Mouse (Mus musculus) stomach, embryonic 14.5 days (tissue): ENCODE data around the gene Yif1a. TPM values are rescaled to one million over a fixed set of nuclear protein-coding genes. Genes with fewer than 3 reads are reported as not detected.

Experiments
- ATAC-seq: fragments of 200-750 bp; cut with Nextera tagmentation; 2 replicates; pipeline ENCODE4 v1.8.0; 2017; ENCODE audit warnings: low read depth, moderate TSS enrichment; ENCODE audit not compliant: insufficient number of reproducible peaks, insufficient read depth, low FRiP score
- H3K27ac ChIP-seq: fragments of 300-500 bp; sonication (generic); 2 replicates; pipeline ENCODE4 v1.5.1; 2014; ENCODE audit warnings: mild to moderate bottlenecking, low read length, moderate library complexity, mixed read lengths
- H3K27me3 ChIP-seq: fragments of 300-500 bp; sonication (generic); 2 replicates; pipeline ENCODE4 v1.6.1; 2014; ENCODE audit warnings: low read length, control low read depth, mixed read lengths; ENCODE audit not compliant: control insufficient read depth, insufficient read depth
- H3K36me3 ChIP-seq: fragments of 300-500 bp; sonication (generic); 2 replicates; pipeline ENCODE4 v1.6.1; 2014; ENCODE audit warnings: mild to moderate bottlenecking, control low read depth, low read length, moderate library complexity, mixed read lengths; ENCODE audit not compliant: control insufficient read depth, insufficient read depth
- H3K4me1 ChIP-seq: fragments of 300-500 bp; sonication (generic); 2 replicates; pipeline ENCODE4 v1.6.1; 2014; ENCODE audit warnings: low read length, control low read depth, mixed read lengths; ENCODE audit not compliant: control insufficient read depth, insufficient read depth
- H3K4me2 ChIP-seq: fragments of 300-500 bp; sonication (generic); replicated peaks from 2 replicates; pipeline ENCODE4 v1.6.1; 2014; ENCODE audit warnings: low read depth, low read length, control low read depth
- H3K4me3 ChIP-seq: fragments of 300-500 bp; sonication (generic); 2 replicates; pipeline ENCODE4 v1.5.1; 2014; ENCODE audit warnings: low read depth, low read length, control low read depth
- H3K9ac ChIP-seq: fragments of 300-500 bp; sonication (generic); replicated peaks from 2 replicates; pipeline ENCODE4 v1.6.1; 2014; ENCODE audit warnings: low read depth, mild to moderate bottlenecking, control low read depth, low read length, moderate library complexity, mixed read lengths
- H3K9me3 ChIP-seq: fragments of 300-500 bp; sonication (generic); 2 replicates; pipeline ENCODE4 v1.6.1; 2016; ENCODE audit warnings: low read depth, low read length, control low read depth; ENCODE audit not compliant: control insufficient read depth
- WGBS: fragments of 180-500 bp; shearing (Covaris S2); extraction: QIAGEN DNeasy Blood & Tissue Kit; methylation state at CpG from one replicate; pipeline ENCODE4 v1.1.7; 2014; 5-methylcytosine and 5-hydroxymethylcytosine counted together
- polyA plus RNA-seq: library from polyadenylated mRNA; unstranded; fragments of >200 nt; fragmentation: Nextera tagmentation; extraction: Ambion mirVana; gene quantifications from 2 replicates; pipeline ENCODE4 v1.2.1, GENCODE M21; 2014

Gene Yif1a
- polyA plus RNA-seq, 1 experiment from 2014 or later: 112 TPM

DNA sequence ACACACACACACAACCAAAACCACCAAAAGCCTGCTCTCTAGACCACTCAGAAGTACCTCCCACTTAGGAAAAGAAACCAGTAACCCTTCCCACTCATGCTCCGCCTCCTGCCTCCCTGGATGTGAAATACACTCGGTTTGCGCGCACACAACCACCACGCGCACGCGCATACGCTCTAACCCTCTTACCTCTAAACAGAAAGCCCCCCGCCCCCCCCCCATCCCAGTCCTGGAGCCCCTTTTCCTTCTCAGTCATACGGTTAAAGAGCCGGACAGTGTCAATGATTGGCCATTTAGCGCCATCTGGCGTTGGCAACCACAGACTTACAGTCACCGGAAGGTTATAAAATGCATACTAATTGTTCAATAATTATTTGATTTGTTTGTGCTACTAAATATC is 15.3 kb upstream of the Yif1a start:
- Histone ChIP-seq H3K27ac (peak overlapping the region; percentile 96; the same call in 1 of the 2 replicates), H3K4me3 (peak overlapping the region; percentile 70), H3K9me3 (no peaks in the 10 kb centered on the region), H3K9ac (no peak overlapping the region), H3K36me3 (no peaks in the 10 kb centered on the region), H3K27me3 (0 out of 2 replicates have a peak, but pooled peaks cover 2% of the 10 kb centered on the region), H3K4me2 (peak overlapping the region; percentile 76), H3K4me1 (peaks cover 21% of the 10 kb centered on the region)
- no peak for ATAC-seq
- under 1% methylated on average over 15 of the region's 15 CpGs for WGBS

GRCm38 (mm10) chr19:5073518-5073917 is 14.8 kb upstream of the Yif1a start:
- WGBS: 28% methylated on average over 5 of the region's 5 CpGs
- Histone ChIP-seq H3K27me3 (0 out of 2 replicates have a peak, but pooled peaks cover 1% of the 10 kb centered on the region), H3K4me1 (peaks cover 21% of the 10 kb centered on the region), H3K27ac (no peak overlapping the region), H3K9ac (no peak overlapping the region), H3K4me3 (no peak overlapping the region), H3K36me3 (no peaks in the 10 kb centered on the region), H3K4me2 (peak overlapping the region; percentile 76; the same call in 1 of the 2 replicates), H3K9me3 (no peaks in the 10 kb centered on the region)
- no peak for ATAC-seq

- Histone ChIP-seq H3K4me2 (no peak overlapping the region), H3K36me3 (no peaks in the 10 kb centered on the region), H3K9ac (no peak overlapping the region), H3K4me3 (no peak overlapping the region), H3K9me3 (no peaks in the 10 kb centered on the region), H3K27ac (no peak overlapping the region), H3K27me3 (peaks cover 24% of the 10 kb centered on the region), H3K4me1 (no peaks in the 10 kb centered on the region)
- ATAC-seq: no peak
- 91% methylated on average over 1 of the region's 1 CpGs for WGBS
Measured at GRCm38 (mm10) chr19:5079279-5079678, 9.1 kb upstream of the Yif1a start.

GRCm38 (mm10) chr19:5082005-5082404 is 6.3 kb upstream of the Yif1a start:
- H3K27ac ChIP-seq: no peak overlapping the region
- no peaks in the 10 kb centered on the region for H3K36me3 ChIP-seq
- H3K9me3 ChIP-seq: no peaks in the 10 kb centered on the region
- no peak for ATAC-seq
- H3K27me3 ChIP-seq: peaks cover 41% of the 10 kb centered on the region
- H3K4me1 ChIP-seq: peaks cover 8% of the 10 kb centered on the region; the same call in 1 of the 2 replicates
- H3K9ac ChIP-seq: no peak overlapping the region
- H3K4me2 ChIP-seq: no peak overlapping the region
- 70% methylated on average over 16 of the region's 18 CpGs for WGBS
- H3K4me3 ChIP-seq: no peak overlapping the region

- ATAC-seq: no peak
- peaks cover 41% of the 10 kb centered on the region for H3K27me3 ChIP-seq
- peaks cover 12% of the 10 kb centered on the region for H3K4me1 ChIP-seq
- no peak overlapping the region for H3K9ac ChIP-seq
- no peak overlapping the region for H3K27ac ChIP-seq
- H3K36me3 ChIP-seq: no peaks in the 10 kb centered on the region
- H3K9me3 ChIP-seq: no peaks in the 10 kb centered on the region
- no peak overlapping the region for H3K4me2 ChIP-seq
- WGBS: 61% methylated on average over 23 of the region's 24 CpGs
- H3K4me3 ChIP-seq: no peak overlapping the region
Measured at GRCm38 (mm10) chr19:5082596-5082995, 5.7 kb upstream of the Yif1a start.

DNA sequence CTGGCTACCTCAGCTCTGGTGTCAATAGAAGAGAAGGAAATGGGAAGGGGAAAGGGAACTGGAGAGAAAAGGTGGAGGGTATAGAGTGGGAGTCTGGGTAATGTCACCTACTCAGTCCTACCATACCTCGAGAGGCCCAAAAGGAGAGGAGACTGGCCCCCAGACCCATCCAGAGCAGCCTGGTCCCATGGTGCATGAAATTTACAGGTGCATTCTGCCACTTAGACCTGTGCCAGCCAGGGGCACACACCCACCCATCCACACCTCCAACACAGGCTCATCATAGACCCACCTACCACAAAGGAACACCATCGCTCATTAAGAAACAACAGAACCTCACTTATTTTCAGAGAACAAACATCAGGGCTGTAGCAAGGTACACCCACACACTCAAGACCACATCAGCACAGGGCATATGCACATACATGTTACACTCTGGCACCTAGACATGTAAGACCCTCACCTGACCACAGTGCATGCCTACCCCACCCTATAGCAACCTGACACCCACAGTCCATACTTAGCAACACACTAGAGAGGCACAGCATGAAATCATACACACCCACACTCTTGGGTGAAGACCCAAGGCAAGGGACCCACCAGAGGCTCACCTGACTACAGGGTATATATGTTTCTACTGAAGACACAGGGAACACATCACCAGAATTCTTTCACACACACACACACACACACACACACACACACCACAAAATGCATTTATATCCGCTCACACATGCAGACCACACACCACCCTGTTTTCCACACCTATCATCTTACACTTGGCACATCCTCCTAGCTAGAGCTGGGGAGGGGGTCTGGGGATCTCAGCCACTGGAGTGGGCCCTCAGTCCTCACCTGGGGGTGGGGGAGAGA is 4.1 kb upstream of the Yif1a start:
- Histone ChIP-seq H3K9ac (no peak overlapping the region), H3K4me2 (no peak overlapping the region), H3K9me3 (no peaks in the 10 kb centered on the region), H3K27me3 (peaks cover 41% of the 10 kb centered on the region), H3K36me3 (no peaks in the 10 kb centered on the region), H3K27ac (no peak overlapping the region), H3K4me3 (peak overlapping the region; percentile 39; the same call in 1 of the 2 replicates), H3K4me1 (peaks cover 16% of the 10 kb centered on the region)
- 57% methylated on average over 3 of the region's 3 CpGs for WGBS
- ATAC-seq: no peak

GRCm38 (mm10) chr19:5084834-5085144 is 3.5 kb upstream of the Yif1a start:
- Histone ChIP-seq H3K9me3 (no peaks in the 10 kb centered on the region), H3K27me3 (peaks cover 41% of the 10 kb centered on the region), H3K4me1 (peaks cover 19% of the 10 kb centered on the region), H3K27ac (no peak overlapping the region; the same call in 1 of the 2 replicates), H3K36me3 (0 out of 2 replicates have a peak, but pooled peaks cover 5% of the 10 kb centered on the region), H3K4me3 (peak overlapping the region; percentile 39), H3K4me2 (peak overlapping the region; percentile 70), H3K9ac (0 out of 2 replicates have a peak overlapping the region, but pooled peaks have one; percentile 21)
- no peak for ATAC-seq
- WGBS: 2% methylated on average over 15 of the region's 15 CpGs

- peaks cover 7% of the 10 kb centered on the region; the same call in 1 of the 2 replicates for H3K36me3 ChIP-seq
- ATAC-seq: no peak
- peak within 1 kb of the TSS; percentile 70 for H3K4me2 ChIP-seq
- H3K4me1 ChIP-seq: peaks cover 19% of the 10 kb centered on the region
- peak within 1 kb of the TSS; percentile 39 for H3K4me3 ChIP-seq
- peaks cover 41% of the 10 kb centered on the region for H3K27me3 ChIP-seq
- H3K9me3 ChIP-seq: no peaks in the 10 kb centered on the region
- H3K27ac ChIP-seq: peak within 1 kb of the TSS; percentile 15; the same call in 1 of the 2 replicates
- H3K9ac ChIP-seq: peak within 1 kb of the TSS; percentile 21; the same call in 1 of the 2 replicates
- WGBS: under 1% methylated on average over 67 of the region's 69 CpGs
Measured at GRCm38 (mm10) chr19:5085145-5085863, 3.0 kb upstream of the Yif1a start, which contains the start of gene Tmem151a. Tmem151a (minus strand) TSS chr19:5085531.
